Mouse (Mus musculus) midbrain, postnatal 0 days (tissue): ENCODE data around the gene Pemt. TPM values are rescaled to one million over a fixed set of nuclear protein-coding genes. Genes with fewer than 3 reads are reported as not detected.

Experiments used
- ATAC-seq: fragments of 200-750 bp; cut with Nextera tagmentation; 2 replicates; pipeline ENCODE4 v1.8.0; 2017; ENCODE audit warnings: moderate number of reproducible peaks, mild to moderate bottlenecking, moderate TSS enrichment, moderate library complexity; ENCODE audit not compliant: low FRiP score
- DNase-seq: peaks from one replicate; pipeline ENCODE4 v3.0.0-alpha.2; 2015; ENCODE audit warnings: low spot score
- H3K27ac ChIP-seq: fragments of 300-500 bp; sonication (generic); 2 replicates; pipeline ENCODE4 v1.5.1; 2014; ENCODE audit warnings: low read depth, mild to moderate bottlenecking, low read length, mixed read lengths
- H3K27me3 ChIP-seq: fragments of 300-500 bp; sonication (generic); 2 replicates; pipeline ENCODE4 v1.6.1; 2014; ENCODE audit warnings: low read length, control low read depth, mixed read lengths; ENCODE audit not compliant: insufficient read depth
- H3K36me3 ChIP-seq: fragments of 300-500 bp; sonication (generic); 2 replicates; pipeline ENCODE4 v1.6.1; 2014; ENCODE audit warnings: low read length, control low read depth, mixed read lengths; ENCODE audit not compliant: insufficient read depth
- H3K4me1 ChIP-seq: fragments of 300-500 bp; sonication (generic); 2 replicates; pipeline ENCODE4 v1.6.1; 2014; ENCODE audit warnings: mild to moderate bottlenecking, control low read depth, antibody characterized with exemption, low read length, mixed read lengths; ENCODE audit not compliant: insufficient read depth
- H3K4me2 ChIP-seq: fragments of 300-500 bp; sonication (generic); 2 replicates; pipeline ENCODE4 v1.6.1; 2014; ENCODE audit warnings: low read depth, mild to moderate bottlenecking, low read length, mixed read lengths; ENCODE audit not compliant: poor library complexity, severe bottlenecking
- H3K4me3 ChIP-seq: fragments of 300-500 bp; sonication (generic); 2 replicates; pipeline ENCODE4 v1.5.1; 2014; ENCODE audit warnings: low read depth, mild to moderate bottlenecking, low read length, moderate library complexity
- H3K9ac ChIP-seq: fragments of 300-500 bp; sonication (generic); replicated peaks from 2 replicates; pipeline ENCODE4 v1.6.1; 2014; ENCODE audit warnings: mild to moderate bottlenecking, low read length, moderate library complexity, mixed read lengths; ENCODE audit not compliant: poor library complexity, severe bottlenecking
- H3K9me3 ChIP-seq: fragments of 300-500 bp; sonication (generic); 2 replicates; pipeline ENCODE4 v1.6.1; 2016; ENCODE audit warnings: low read length, control low read depth
- CTCF ChIP-seq: IDR thresholded peaks from 2 replicates; pipeline ENCODE4 v1.5.1; 2016; ENCODE audit warnings: antibody characterized with exemption, mild to moderate bottlenecking
- WGBS: fragments of 180-500 bp; shearing (Covaris S2); extraction: QIAGEN DNeasy Blood & Tissue Kit; methylation state at CpG from one replicate; pipeline ENCODE4 v1.1.7; 2014; 5-methylcytosine and 5-hydroxymethylcytosine counted together
- polyA plus RNA-seq: library from polyadenylated mRNA; unstranded; fragments of >200 nt; fragmentation: Nextera tagmentation; extraction: Ambion mirVana; gene quantifications from 2 replicates; pipeline ENCODE4 v1.2.1, GENCODE M21; 2015
- total RNA-seq: library from RNA; depleted of rRNA; stranded (reverse); fragments of >200 nt; gene quantifications from 2 replicates; pipeline ENCODE4 v1.2.3, GENCODE M21; 2014

Pemt gene
- total and polyA plus RNA-seq, 2 experiments from 2014 or later, result 10.9 to 12.7 TPM

DNA sequence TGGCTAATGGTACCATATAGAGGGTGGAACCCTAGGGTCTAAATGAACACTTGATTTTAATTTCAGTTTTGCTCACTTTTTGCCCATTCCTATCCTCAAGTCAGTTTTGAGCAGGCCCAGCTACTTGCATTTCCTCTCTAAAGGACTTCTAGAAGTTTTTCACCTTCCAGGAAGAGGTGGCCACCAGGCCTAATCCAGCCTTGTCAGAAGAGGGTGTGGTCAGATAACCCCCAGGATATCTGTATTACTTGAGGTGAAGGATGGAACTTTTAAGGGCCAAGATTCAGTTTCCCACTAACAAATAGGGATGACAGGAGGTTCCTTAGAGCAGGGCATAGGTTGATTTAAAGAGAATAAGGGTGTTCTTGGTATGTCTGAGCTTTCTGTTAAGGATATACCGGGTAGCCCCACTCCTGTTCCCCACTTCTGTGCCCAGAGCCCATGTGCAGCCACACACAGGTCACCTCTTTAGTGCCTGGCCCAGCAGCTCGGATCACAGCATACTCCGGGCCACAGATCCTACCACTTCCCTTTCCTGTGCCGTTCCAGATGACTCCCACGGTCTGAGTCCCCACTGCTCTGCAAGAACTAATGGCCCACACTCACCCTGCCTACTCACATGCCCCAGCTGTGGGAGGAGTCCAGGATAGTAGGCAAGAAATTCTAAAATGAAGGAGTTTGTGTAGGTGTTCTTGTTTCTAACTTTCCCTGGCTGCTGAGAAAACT lies 44.6 kb upstream of the Pemt start:
- H3K4me2 ChIP-seq, result no peak overlapping the region

GRCm38 (mm10) chr11:60088947-60089346 lies 42.7 kb upstream of the Pemt start:
- H3K4me2 ChIP-seq, result no peak overlapping the region
- no peaks in the 10 kb centered on the region for H3K27me3 ChIP-seq
- no peak overlapping the region for H3K4me3 ChIP-seq
- 24% methylated on average over 4 of the region's 4 CpGs for WGBS
- peak overlapping the region; percentile 43; the same call in 1 of the 2 replicates for H3K27ac ChIP-seq
- no peak overlapping the region for H3K9ac ChIP-seq
- H3K4me1 ChIP-seq, result peaks cover 14% of the 10 kb centered on the region
- peak; percentile 91 for DNase-seq
- no peaks in the 10 kb centered on the region for H3K9me3 ChIP-seq
- peak; percentile 75 for TF ChIP-seq CTCF
- H3K36me3 ChIP-seq, result no peaks in the 10 kb centered on the region
- peak; percentile 87 for ATAC-seq

More for the DNA sequence above, 44.6 kb upstream of the Pemt start:
- TF ChIP-seq CTCF, result no peak
- no peak overlapping the region; the same call in 1 of the 2 replicates for H3K27ac ChIP-seq
- no peaks in the 10 kb centered on the region for H3K9me3 ChIP-seq
- H3K27me3 ChIP-seq, result no peaks in the 10 kb centered on the region
- ATAC-seq, result no peak
- no peak for DNase-seq
- H3K36me3 ChIP-seq, result no peaks in the 10 kb centered on the region
- 77% methylated on average over 5 of the region's 5 CpGs for WGBS
- no peak overlapping the region for H3K4me3 ChIP-seq
- H3K4me1 ChIP-seq, result peaks cover 26% of the 10 kb centered on the region
- no peak overlapping the region for H3K9ac ChIP-seq

GRCm38 (mm10) chr11:60086676-60087075 lies 40.4 kb upstream of the Pemt start:
- no peak overlapping the region for H3K9ac ChIP-seq
- no peaks in the 10 kb centered on the region for H3K36me3 ChIP-seq
- no peak overlapping the region for H3K27ac ChIP-seq
- ATAC-seq, result no peak
- TF ChIP-seq CTCF, result no peak
- H3K4me3 ChIP-seq, result no peak overlapping the region
- no peak overlapping the region for H3K4me2 ChIP-seq
- no peaks in the 10 kb centered on the region for H3K9me3 ChIP-seq
- no peaks in the 10 kb centered on the region for H3K27me3 ChIP-seq
- WGBS, result 76% methylated on average over 1 of the region's 1 CpGs
- no peaks in the 10 kb centered on the region for H3K4me1 ChIP-seq
- no peak for DNase-seq

GRCm38 (mm10) chr11:60084589-60084988 lies 38.3 kb upstream of the Pemt start:
- no peak overlapping the region for H3K4me2 ChIP-seq
- DNase-seq (no peak), ATAC-seq (no peak)
- H3K4me3 ChIP-seq, result no peak overlapping the region
- no peaks in the 10 kb centered on the region for H3K9me3 ChIP-seq
- WGBS, result 36% methylated on average over 2 of the region's 2 CpGs
- no peak overlapping the region for H3K9ac ChIP-seq
- peak; percentile 67 for TF ChIP-seq CTCF
- H3K27me3 ChIP-seq, result no peaks in the 10 kb centered on the region
- H3K36me3 ChIP-seq, result no peaks in the 10 kb centered on the region
- H3K4me1 ChIP-seq, result no peaks in the 10 kb centered on the region
- no peak overlapping the region for H3K27ac ChIP-seq

DNA sequence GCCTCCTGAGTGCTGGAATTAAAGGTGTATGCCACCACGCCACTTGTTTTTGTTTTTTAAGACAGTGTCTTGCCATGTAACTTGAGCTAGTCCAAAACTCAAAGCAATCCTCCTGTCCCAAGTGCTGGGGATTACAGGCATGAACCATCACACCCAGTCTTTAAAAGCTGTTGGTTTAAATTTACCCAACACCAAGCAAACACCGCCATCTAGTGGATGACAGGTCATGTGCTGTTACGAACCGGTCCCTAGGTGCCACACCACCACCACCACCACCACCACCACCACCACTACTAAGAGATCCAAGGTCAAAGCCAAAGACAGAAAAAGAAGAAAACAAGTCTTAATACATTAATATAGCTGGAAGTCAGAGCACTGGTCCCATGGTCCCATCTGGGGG lies 30.5 kb upstream of the Pemt start:
- H3K27ac ChIP-seq, result no peak overlapping the region
- peak; percentile 85 for DNase-seq
- no peaks in the 10 kb centered on the region for H3K36me3 ChIP-seq
- no peaks in the 10 kb centered on the region for H3K27me3 ChIP-seq
- 18% methylated on average over 4 of the region's 4 CpGs for WGBS
- TF ChIP-seq CTCF, result peak; percentile 84
- no peaks in the 10 kb centered on the region for H3K9me3 ChIP-seq
- no peak overlapping the region for H3K9ac ChIP-seq
- no peak overlapping the region for H3K4me2 ChIP-seq
- no peak for ATAC-seq
- no peak overlapping the region for H3K4me3 ChIP-seq
- no peaks in the 10 kb centered on the region for H3K4me1 ChIP-seq

DNA sequence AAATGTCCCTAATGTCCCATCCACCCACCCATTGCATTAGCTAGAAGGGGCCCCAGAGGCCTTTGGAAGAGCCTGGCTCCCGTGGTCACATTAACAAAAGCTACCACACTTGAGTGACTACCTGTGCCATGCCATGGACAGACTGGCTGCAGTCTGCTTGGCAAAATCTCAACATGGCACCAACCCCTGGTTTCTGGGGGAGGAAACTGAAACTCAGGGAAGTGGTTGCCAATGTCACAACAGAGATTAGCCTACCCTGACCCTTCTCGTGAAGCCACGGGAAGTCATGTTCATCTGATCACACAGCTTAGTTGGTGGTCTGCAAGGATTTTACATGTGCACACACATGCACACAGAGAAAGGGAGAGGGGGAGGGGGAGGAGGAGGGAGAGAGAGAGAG lies 29.9 kb upstream of the Pemt start:
- H3K9me3 ChIP-seq, result no peaks in the 10 kb centered on the region
- WGBS, result 71% methylated on average over 3 of the region's 3 CpGs
- no peaks in the 10 kb centered on the region for H3K36me3 ChIP-seq
- no peak overlapping the region for H3K27ac ChIP-seq
- H3K9ac ChIP-seq, result no peak overlapping the region
- H3K4me1 ChIP-seq, result no peaks in the 10 kb centered on the region
- ATAC-seq (no peak), DNase-seq (no peak)
- no peak overlapping the region for H3K4me2 ChIP-seq
- TF ChIP-seq CTCF, result no peak
- no peak overlapping the region for H3K4me3 ChIP-seq
- H3K27me3 ChIP-seq, result no peaks in the 10 kb centered on the region
